Mouse (Mus musculus): ENCODE measurements around the gene Fam111a.

The Fam111a gene

GRCm38 (mm10) chr19:12633176-12633575 lies 87.6 kb downstream of the Fam111a start, which contains the start of gene Glyat:
Gene Glyat (plus strand): TSS chr19:12633308.
- no peak for DNase-seq (ENCODE audit: low spot score in 2 of 2)

GRCm38 (mm10) chr19:12634259-12634658 lies 88.7 kb downstream of the Fam111a start:
- DNase-seq (ENCODE audit: low spot score in 2 of 2) = no peak

- no peak for DNase-seq (ENCODE audit: low spot score in 2 of 2)
Observed at GRCm38 (mm10) chr19:12634963-12635362, 89.4 kb downstream of the Fam111a start.

- no peak for DNase-seq (ENCODE audit: low spot score in 2 of 2)
Observed at GRCm38 (mm10) chr19:12636863-12637262, 91.3 kb downstream of the Fam111a start.

GRCm38 (mm10) chr19:12638049-12638448 lies 92.5 kb downstream of the Fam111a start:
- no peak for DNase-seq (ENCODE audit: low spot score in 2 of 2)

All from urinary bladder, postnatal 4 days (tissue).